Mouse (Mus musculus): Measurements from ENCODE around the gene Dock3.

- TF ChIP-seq GATA1 (IDR thresholded peaks at IDR 0.05; ENCODE audit: borderline replicate concordance, low read length) (no peak), FLI1 (IDR thresholded peaks at IDR 0.05; ENCODE audit: low read length) (no peak)
Measured at GRCm38 (mm10) chr9:106970742-106971141, 261.0 kb downstream of the Dock3 start.

Data from megakaryocyte, embryonic 14.5 days (primary cell).